Mouse (Mus musculus) E14TG2a.4 (cell line): ENCODE measurements around the gene Pih1h3b.

Experiments used
- H3K27me3 ChIP-seq: 2 replicates; pipeline ENCODE4 v1.6.1; 2014; ENCODE audit warnings: low read length, control low read depth; ENCODE audit not compliant: insufficient read depth
- H3K36me3 ChIP-seq: 2 replicates; pipeline ENCODE4 v1.6.1; 2014; ENCODE audit warnings: low read length, control low read depth; ENCODE audit not compliant: insufficient read depth
- H3K4me1 ChIP-seq: replicated peaks from 2 replicates; pipeline ENCODE4 v1.6.1; 2014; ENCODE audit warnings: low read depth, low read length, control low read depth
- H3K4me3 ChIP-seq: replicated peaks from 2 replicates; pipeline ENCODE4 v1.5.1; 2014; ENCODE audit warnings: mild to moderate bottlenecking, low read length
- H3K9me3 ChIP-seq: 2 replicates; pipeline ENCODE4 v1.6.1; 2014; ENCODE audit warnings: low read length, control low read depth
- CTCF ChIP-seq: conservative IDR thresholded peaks from 2 replicates; pipeline ENCODE4 v1.5.1; 2014; ENCODE audit warnings: low read length
- NANOG ChIP-seq: IDR thresholded peaks from 2 replicates; pipeline ENCODE4 v1.6.1; 2014; ENCODE audit warnings: borderline replicate concordance, low read length, mixed read lengths
- POU5F1 ChIP-seq: IDR thresholded peaks from 2 replicates; pipeline ENCODE4 v1.6.1; 2014; ENCODE audit warnings: low read length, borderline replicate concordance

The Pih1h3b gene

DNA sequence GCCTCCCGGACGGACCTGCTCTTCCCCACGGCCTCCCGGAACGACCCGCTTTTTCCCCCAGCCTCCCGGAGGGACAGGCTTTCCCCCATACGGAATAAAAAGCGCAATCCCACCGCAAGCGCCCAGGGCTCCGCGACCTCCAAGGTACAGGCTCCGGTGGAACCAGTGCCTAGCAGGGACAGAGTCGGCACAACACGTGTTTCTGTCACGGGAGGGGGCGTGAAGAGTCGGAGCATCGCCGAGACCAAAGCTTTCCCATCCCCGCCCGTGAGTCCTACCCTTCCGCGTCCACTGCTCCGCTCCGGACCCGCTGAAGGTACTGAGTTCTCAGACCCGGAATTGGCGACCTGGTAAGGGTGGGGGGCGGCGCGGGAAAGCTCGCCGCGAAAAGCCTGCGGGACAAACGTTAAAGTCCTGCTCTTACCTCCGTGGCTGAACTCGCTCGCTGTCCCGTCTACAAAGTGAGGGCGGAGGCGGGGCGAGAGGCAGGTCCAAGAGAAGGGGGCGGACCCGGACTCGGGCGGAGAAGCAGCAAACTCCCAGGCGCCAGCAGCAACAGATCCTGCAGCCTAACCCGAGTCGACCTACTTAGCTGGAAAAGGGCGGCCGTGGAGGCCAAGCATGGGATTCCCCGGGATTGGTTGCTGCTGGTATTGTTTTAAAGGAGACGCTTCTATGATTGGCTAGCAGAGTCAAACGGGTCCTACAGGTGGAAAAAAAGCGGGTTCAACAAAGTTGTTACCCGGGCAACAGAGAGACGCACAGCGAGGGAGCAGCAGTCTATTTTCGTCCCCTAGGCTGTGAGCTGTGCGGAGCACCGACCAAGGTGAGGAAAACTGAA is at the start of gene Pih1h3b, which contains the start of gene Nup62cl:
TSS of gene Pih1h3b (plus strand) at position 745 of the 841 bp plus-strand sequence.
TSS of gene Nup62cl (minus strand) at position 578 of the 841 bp plus-strand sequence.
- Histone ChIP-seq H3K27me3 (peaks cover 12% of the 10 kb centered on the region), H3K9me3 (peaks cover 3% of the 10 kb centered on the region; the same call in 1 of the 2 replicates), H3K36me3 (no peaks in the 10 kb centered on the region), H3K4me3 (peak within 1 kb of the TSS; percentile 80), H3K4me1 (no peaks in the 10 kb centered on the region)
- TF ChIP-seq POU5F1 = no peak
- TF ChIP-seq NANOG = no peak
- no peak for TF ChIP-seq CTCF

DNA sequence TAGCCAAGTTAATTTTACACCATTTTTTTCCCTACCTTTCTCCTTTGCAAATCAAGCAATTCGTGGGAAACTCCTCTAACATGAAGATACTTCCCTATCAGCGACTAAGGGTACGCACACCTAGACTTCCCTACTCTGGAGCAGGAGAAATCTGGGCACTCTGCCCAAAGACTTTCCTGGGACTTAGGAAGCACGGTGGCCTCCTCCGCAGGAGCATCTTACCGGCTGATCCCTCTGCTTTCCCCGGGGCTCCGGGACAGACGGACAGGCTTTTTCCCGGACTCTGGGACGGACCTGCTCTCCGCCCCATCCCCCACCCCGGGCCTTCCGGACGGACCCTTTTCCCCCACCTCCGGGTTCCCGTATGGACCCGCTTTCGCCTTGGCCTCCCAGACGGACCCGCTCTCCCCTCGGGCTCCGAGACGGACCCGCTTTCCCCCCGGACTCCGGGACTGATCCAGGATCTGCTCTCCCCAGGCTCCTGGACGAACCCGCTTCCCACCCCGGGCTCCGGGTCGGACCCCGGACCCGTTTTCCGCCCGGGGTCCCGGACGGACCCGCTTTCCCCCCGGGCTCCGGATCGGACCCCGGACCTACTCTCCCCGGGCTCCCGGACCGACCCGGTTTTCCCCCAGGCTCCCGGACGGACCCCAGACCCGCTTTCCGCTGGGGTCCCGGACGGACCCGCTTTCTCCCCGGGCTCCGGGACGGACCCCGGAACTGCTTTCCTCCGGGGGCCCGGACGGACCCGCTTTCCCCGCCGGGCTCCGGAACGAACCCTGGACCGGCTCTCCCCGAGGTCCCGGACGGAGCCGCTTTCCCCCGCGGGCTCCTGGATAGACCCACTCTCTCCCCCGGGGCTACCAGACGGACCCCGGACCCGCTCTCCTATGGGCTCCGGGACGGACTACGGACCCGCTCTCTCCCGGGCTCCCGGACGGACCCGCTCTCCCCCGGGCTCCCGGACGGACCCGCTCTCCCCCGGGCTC is 1.5 kb upstream of the Pih1h3b start:
- peaks cover 12% of the 10 kb centered on the region for H3K27me3 ChIP-seq
- TF ChIP-seq CTCF (no peak), POU5F1 (no peak), NANOG (no peak)
- H3K4me1 ChIP-seq = no peaks in the 10 kb centered on the region
- H3K9me3 ChIP-seq = peaks cover 3% of the 10 kb centered on the region; the same call in 1 of the 2 replicates
- no peaks in the 10 kb centered on the region for H3K36me3 ChIP-seq
- peak overlapping the region; percentile 80 for H3K4me3 ChIP-seq

GRCm38 (mm10) chrX:140082535-140082934 is 19.9 kb downstream of the Pih1h3b start:
- no peaks in the 10 kb centered on the region for H3K9me3 ChIP-seq
- H3K4me3 ChIP-seq = no peak overlapping the region
- H3K27me3 ChIP-seq = no peaks in the 10 kb centered on the region
- TF ChIP-seq NANOG = no peak
- no peak for TF ChIP-seq POU5F1
- no peak for TF ChIP-seq CTCF
- H3K4me1 ChIP-seq = no peaks in the 10 kb centered on the region
- H3K36me3 ChIP-seq = no peaks in the 10 kb centered on the region

DNA sequence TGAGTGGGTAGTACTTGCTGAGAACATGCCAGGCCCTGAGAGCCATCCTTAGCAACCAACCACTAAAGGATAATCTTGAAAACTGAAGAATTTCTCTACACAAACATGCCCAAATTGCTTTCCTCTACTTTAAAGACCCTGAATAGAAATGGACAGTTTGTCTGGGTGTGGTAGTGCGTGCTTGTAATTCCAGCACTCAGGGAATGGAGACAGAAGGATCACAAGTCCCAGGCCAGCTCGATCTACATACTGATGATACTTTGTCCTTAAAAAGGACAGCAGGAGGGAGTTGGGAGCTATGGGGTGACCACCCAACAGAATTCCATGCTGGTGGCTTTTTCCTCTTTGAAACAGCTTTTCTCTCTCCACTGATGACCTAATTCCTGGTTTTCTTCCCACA is 31.4 kb downstream of the Pih1h3b start:
- H3K36me3 ChIP-seq = no peaks in the 10 kb centered on the region
- H3K9me3 ChIP-seq = no peaks in the 10 kb centered on the region
- H3K4me3 ChIP-seq = no peak overlapping the region
- H3K4me1 ChIP-seq = peaks cover 4% of the 10 kb centered on the region; the same call in 1 of the 2 replicates
- no peak for TF ChIP-seq CTCF
- no peak for TF ChIP-seq NANOG
- no peak for TF ChIP-seq POU5F1
- no peaks in the 10 kb centered on the region for H3K27me3 ChIP-seq
